Mouse (Mus musculus) cerebellum, adult (tissue): ENCODE measurements around the gene Ruvbl1.

Experiments used
- ATAC-seq: cut with Nextera tagmentation; 2 replicates; pipeline ENCODE4 v1.9.2; 2017; ENCODE audit warnings: mild to moderate bottlenecking, moderate library complexity, mixed read lengths; ENCODE audit not compliant: insufficient number of reproducible peaks, low FRiP score, low TSS enrichment

Ruvbl1 gene

DNA sequence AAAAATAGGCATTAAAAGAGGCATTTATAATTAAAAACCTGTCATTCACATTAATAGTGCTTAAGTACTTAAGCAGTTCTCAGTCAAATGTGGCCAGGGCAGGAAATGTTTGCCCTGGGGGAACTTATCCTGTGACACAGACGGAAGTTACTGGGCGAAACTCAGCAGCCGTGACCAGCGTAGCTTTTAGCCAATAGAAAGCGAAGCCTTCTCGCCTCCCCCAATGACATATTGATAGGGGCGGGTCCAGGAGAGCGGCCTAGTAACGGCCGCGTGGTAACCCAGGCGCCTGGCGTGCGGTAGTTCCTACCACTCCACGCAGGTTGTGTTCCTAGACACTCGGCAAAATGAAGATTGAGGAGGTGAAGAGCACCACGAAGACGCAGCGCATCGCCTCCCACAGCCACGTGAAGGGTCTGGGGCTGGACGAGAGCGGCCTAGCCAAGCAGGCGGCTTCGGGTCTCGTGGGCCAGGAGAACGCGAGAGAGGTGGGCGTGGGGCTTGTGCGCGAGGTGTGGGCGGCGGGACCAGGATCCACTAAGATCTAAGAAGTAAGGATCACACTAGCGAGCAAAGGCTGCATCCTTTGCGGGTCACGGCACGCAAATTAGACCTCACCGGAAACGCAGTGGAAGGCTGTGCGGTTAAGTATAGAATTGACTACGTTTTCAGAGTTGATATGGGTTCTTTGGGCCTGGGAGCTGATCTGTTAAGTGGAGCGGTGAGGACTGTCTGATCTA is at the start of gene Ruvbl1:
Ruvbl1 (plus strand) TSS at position 229 of the 740 bp plus-strand sequence.
- peak; percentile 99 for ATAC-seq

- no peak for ATAC-seq
These were observed 49.0 kb upstream of the Ruvbl1 start for GRCm38 (mm10) chr6:88416130-88416758.

GRCm38 (mm10) chr6:88431202-88431601 is 34.0 kb upstream of the Ruvbl1 start:
- ATAC-seq, result no peak

DNA sequence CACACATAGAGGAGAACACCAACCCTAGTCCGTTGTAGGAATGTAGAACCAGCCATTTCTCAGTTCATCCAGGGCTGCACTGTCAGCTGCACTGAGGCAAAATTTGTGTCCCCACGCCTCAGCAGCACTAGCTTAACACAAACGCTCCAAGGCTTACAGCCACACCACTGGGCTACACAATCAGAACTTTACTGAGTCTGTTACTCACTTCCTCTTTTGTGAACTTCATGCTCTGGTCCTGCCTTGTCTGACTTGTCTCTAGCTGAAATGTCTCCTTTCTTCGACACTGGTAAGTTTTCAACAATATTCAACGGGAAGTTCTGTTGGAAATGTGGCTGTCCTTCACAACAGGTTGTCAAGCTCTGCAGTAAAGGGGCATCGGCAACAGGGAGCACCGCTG is 29.6 kb upstream of the Ruvbl1 start:
- ATAC-seq, result no peak

- no peak for ATAC-seq
These were observed 26.2 kb upstream of the Ruvbl1 start for GRCm38 (mm10) chr6:88439056-88439455.

- ATAC-seq, result no peak
These were observed 22.7 kb upstream of the Ruvbl1 start for GRCm38 (mm10) chr6:88442551-88442950.

DNA sequence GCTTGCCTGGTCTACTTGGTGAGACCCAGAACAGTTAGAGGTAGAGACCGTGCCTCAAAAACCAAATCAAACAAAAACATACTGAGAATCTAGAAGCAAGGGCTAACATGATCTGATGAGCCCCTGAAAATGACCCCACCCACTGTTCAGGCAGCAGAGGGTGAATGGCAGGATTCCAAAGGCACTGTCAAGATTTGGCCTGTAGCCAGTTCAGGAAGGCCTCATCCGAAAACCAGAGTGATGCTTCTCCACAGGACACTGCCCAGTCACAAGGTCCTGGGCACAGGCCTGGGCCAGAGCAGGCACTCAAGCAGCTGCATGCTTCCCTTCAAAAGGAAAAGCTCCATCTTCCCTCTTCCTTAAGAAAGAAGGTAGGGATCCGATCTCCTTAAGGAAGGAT is 21.8 kb upstream of the Ruvbl1 start:
- no peak for ATAC-seq

- ATAC-seq, result no peak
These were observed 21.0 kb upstream of the Ruvbl1 start for GRCm38 (mm10) chr6:88444076-88444750.

- ATAC-seq, result no peak
These were observed 19.5 kb upstream of the Ruvbl1 start for GRCm38 (mm10) chr6:88445661-88446060.

- ATAC-seq, result peak; percentile 92
These were observed 18.9 kb upstream of the Ruvbl1 start, which contains the start of gene Eefsec for GRCm38 (mm10) chr6:88446063-88447002. Gene Eefsec (minus strand): TSS chr6:88446539.

GRCm38 (mm10) chr6:88447454-88447853 is 17.8 kb upstream of the Ruvbl1 start:
- no peak for ATAC-seq

DNA sequence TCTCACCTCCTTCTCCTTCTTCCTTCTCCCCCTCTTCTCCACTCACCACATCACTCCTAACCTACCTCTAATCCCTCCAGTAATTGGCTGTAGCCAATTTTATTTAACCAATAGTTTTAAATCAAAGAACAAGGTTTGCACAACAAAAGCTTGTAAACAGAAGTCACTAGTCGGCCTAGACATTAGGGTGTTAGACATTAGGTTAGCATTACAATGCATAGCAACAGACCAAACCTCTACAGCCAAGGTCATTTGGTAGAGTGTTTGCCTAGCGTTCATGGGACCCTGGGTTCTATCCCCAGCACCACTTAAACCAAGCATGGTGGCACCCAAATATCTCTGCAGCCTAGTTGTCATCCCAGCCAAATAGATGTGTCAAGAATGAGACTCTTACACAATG is 10.7 kb upstream of the Ruvbl1 start:
- ATAC-seq, result no peak

GRCm38 (mm10) chr6:88469878-88470277 is 4.7 kb downstream of the Ruvbl1 start:
- ATAC-seq, result no peak

DNA sequence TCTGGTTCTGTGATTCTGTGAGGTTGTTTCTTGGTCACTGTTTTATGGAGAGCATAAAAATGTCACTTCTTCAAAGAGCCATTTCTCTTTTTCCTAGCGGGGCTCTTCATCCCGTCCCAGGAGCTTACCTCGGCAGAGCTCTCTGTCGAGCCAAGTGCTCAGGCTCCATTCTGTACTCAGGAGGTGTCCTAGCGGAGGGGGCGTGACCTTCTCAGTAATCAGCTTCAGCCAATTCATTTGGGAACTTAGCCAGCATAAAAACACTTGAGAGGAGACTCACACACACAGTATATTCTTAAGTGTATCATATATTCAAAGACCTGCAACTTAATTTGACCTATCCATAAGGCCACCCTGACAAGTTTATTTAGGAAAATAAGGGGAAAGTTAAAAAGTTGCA is 15.2 kb downstream of the Ruvbl1 start:
- ATAC-seq, result no peak

GRCm38 (mm10) chr6:88483111-88483510 is 17.9 kb downstream of the Ruvbl1 start:
- ATAC-seq, result peak; percentile 79

- ATAC-seq, result no peak
These were observed 18.7 kb downstream of the Ruvbl1 start for GRCm38 (mm10) chr6:88483913-88484312.

GRCm38 (mm10) chr6:88485378-88485777 is 20.2 kb downstream of the Ruvbl1 start:
- no peak for ATAC-seq

- no peak for ATAC-seq
These were observed 21.7 kb downstream of the Ruvbl1 start for GRCm38 (mm10) chr6:88486893-88487292.

GRCm38 (mm10) chr6:88489026-88489425 is 23.8 kb downstream of the Ruvbl1 start:
- no peak for ATAC-seq

- ATAC-seq, result no peak
These were observed 24.6 kb downstream of the Ruvbl1 start for GRCm38 (mm10) chr6:88489834-88490233.
